16 mouse cellular contexts compared by ENCODE assay signal in genomic region chr2:52556961-52557326, GRCm38 (mm10).
A peak's percentile ranks its signal among the peaks of the same experiment; 100 is the strongest.
DNase-seq lines count a peak whose midpoint lies in the region; ATAC-seq and TF ChIP-seq lines count a peak whose summit lies in the region.
"Had no signal": no experiment of that assay in that cellular context is flagged by ENCODE, and none has a peak within 500 bp of the region (broad histone marks: within the 10 kb centered on the region; RNA-seq: fewer than 3 reads in every experiment).

No protein-coding gene starts in this region.

- 0 out of 2 replicates have a peak, but pooled peaks cover 4% of the 10 kb centered on the region for H3K9me3 ChIP-seq in midbrain, embryonic 13.5 days
- H3K9me3 ChIP-seq: embryonic facial prominence, embryonic 10.5 days; liver, embryonic 13.5 days had no signal

- peak overlapping the region; percentile 75 for H3K9ac ChIP-seq in midbrain, embryonic 13.5 days (replicated peaks)
- H3K9ac ChIP-seq: liver, embryonic 13.5 days had no signal

- peaks cover 8% of the 10 kb centered on the region; the same call in 1 of the 2 replicates for H3K36me3 ChIP-seq in midbrain, embryonic 13.5 days
- H3K36me3 ChIP-seq in thymus, adult 2 months (ENCODE audit: control insufficient read depth, insufficient read depth, low read length): no peaks in the 10 kb centered on the region
- H3K36me3 ChIP-seq: embryonic facial prominence, embryonic 10.5 days; liver, embryonic 13.5 days had no signal

- no peak for TF ChIP-seq CTCF in thymus, adult 2 months (IDR thresholded peaks at IDR 0.05; ENCODE audit: borderline replicate concordance, control insufficient read depth, extremely low read depth, insufficient read depth, low read length, poor library complexity)

- DNase-seq in cerebellum, postnatal 25 days: peak; percentile 39 to 57
- no peak for DNase-seq in cerebellum, adult 11 months
- peak; percentile 19 for DNase-seq in right cerebral cortex, postnatal 25 days
- no peak for DNase-seq in right cerebral cortex, adult 2 months (ENCODE audit: low spot score in 2 of 2)
- DNase-seq in thymus, adult 2 months: no peak
- no peak for DNase-seq in frontal cortex, postnatal 36 days (ENCODE audit: low spot score in 2 of 2)
- no peak for DNase-seq in c-Kit-positive CD71-positive TER-119-positive erythroid progenitor cells, embryonic 14.5 days (ENCODE audit: low spot score)
- DNase-seq: adrenal gland, postnatal 25 days; heart, adult 18-20 months; heart, postnatal 14 days; kidney, adult 18-20 months; liver, embryonic 13.5 days; lung, postnatal 4 days; right cerebral cortex, adult 18-20 months had no signal

- H3K4me1 ChIP-seq in midbrain, embryonic 13.5 days (replicated peaks): peaks cover 32% of the 10 kb centered on the region
- H3K4me1 ChIP-seq in thymus, adult 2 months (replicated peaks; ENCODE audit: control insufficient read depth, insufficient read depth, low read length): 0 out of 2 replicates have a peak, but pooled peaks cover 2% of the 10 kb centered on the region

- no peak for TF ChIP-seq POLR2A in thymus, adult 2 months (IDR thresholded peaks at IDR 0.05; ENCODE audit: control insufficient read depth, extremely low read depth, insufficient read depth, low read length, poor library complexity)

- H3K27me3 ChIP-seq in midbrain, embryonic 13.5 days: no peaks in the 10 kb centered on the region
- H3K27me3 ChIP-seq in thymus, adult 2 months (ENCODE audit: control insufficient read depth, insufficient read depth, low read length): no peaks in the 10 kb centered on the region
- H3K27me3 ChIP-seq: liver, embryonic 13.5 days had no signal

- H3K27ac ChIP-seq in midbrain, embryonic 13.5 days: no peak overlapping the region
- no peak overlapping the region for H3K27ac ChIP-seq in thymus, adult 2 months (ENCODE audit: control insufficient read depth, insufficient read depth, low read length)
- H3K27ac ChIP-seq: embryonic facial prominence, embryonic 10.5 days; liver, embryonic 13.5 days had no signal

- peak overlapping the region; percentile 57 for H3K4me3 ChIP-seq in midbrain, embryonic 13.5 days (replicated peaks)
- H3K4me3 ChIP-seq in thymus, adult 2 months (ENCODE audit: control insufficient read depth, insufficient read depth, low read length): no peak overlapping the region
- H3K4me3 ChIP-seq: embryonic facial prominence, embryonic 10.5 days; liver, embryonic 13.5 days had no signal

- 68% methylated on average over 4 of the region's 4 CpGs for WGBS in midbrain, embryonic 13.5 days
- 94% methylated on average over 4 of the region's 4 CpGs for WGBS in thymus, adult 2 months

- H3K4me2 ChIP-seq in midbrain, embryonic 13.5 days (replicated peaks): peak overlapping the region; percentile 63
- H3K4me2 ChIP-seq: liver, embryonic 13.5 days had no signal

- ATAC-seq in midbrain, embryonic 13.5 days: no peak

Comparison
In these comparisons a context has a peak if more than half of its experiments do, and no peak if none do; other contexts are left out.
1. DNase-seq: peak in cerebellum, postnatal 25 days (2 of 2) and right cerebral cortex, postnatal 25 days (single experiment); none in cerebellum, adult 11 months (single experiment), right cerebral cortex, adult 2 months (0 of 2), thymus, adult 2 months (single experiment), frontal cortex, postnatal 36 days (0 of 2) and c-Kit-positive CD71-positive TER-119-positive erythroid progenitor cells, embryonic 14.5 days (single experiment).